Mouse (Mus musculus): ENCODE data around the gene Trim65. TPM values are rescaled to one million over a fixed set of nuclear protein-coding genes. Genes with fewer than 3 reads are reported as not detected.

Trim65 gene
- polyA plus RNA-seq (2015; fragmentation: Nextera tagmentation; extraction: Ambion mirVana) = 4.1 and 4.5 TPM in 2 replicates

- peak within 1 kb of the TSS; percentile 70 for H3K4me2 ChIP-seq
- peaks cover 46% of the 10 kb centered on the region for H3K36me3 ChIP-seq
- no peaks in the 10 kb centered on the region for H3K9me3 ChIP-seq
- peak within 1 kb of the TSS; percentile 64 for H3K4me3 ChIP-seq
- peak within 1 kb of the TSS; percentile 94 for H3K27ac ChIP-seq
- H3K4me1 ChIP-seq = peaks cover 65% of the 10 kb centered on the region
- under 1% methylated on average over 69 of the region's 69 CpGs for WGBS
- ATAC-seq (ENCODE audit: insufficient number of reproducible peaks, low FRiP score, low TSS enrichment, low read depth) = peak; percentile 79
- H3K27me3 ChIP-seq = no peaks in the 10 kb centered on the region
- H3K9ac ChIP-seq = peak within 1 kb of the TSS; percentile 63
Measured at GRCm38 (mm10) chr11:116130488-116131205, at the start of gene Trim65. Gene Trim65 (minus strand): TSS chr11:116131128.

DNA sequence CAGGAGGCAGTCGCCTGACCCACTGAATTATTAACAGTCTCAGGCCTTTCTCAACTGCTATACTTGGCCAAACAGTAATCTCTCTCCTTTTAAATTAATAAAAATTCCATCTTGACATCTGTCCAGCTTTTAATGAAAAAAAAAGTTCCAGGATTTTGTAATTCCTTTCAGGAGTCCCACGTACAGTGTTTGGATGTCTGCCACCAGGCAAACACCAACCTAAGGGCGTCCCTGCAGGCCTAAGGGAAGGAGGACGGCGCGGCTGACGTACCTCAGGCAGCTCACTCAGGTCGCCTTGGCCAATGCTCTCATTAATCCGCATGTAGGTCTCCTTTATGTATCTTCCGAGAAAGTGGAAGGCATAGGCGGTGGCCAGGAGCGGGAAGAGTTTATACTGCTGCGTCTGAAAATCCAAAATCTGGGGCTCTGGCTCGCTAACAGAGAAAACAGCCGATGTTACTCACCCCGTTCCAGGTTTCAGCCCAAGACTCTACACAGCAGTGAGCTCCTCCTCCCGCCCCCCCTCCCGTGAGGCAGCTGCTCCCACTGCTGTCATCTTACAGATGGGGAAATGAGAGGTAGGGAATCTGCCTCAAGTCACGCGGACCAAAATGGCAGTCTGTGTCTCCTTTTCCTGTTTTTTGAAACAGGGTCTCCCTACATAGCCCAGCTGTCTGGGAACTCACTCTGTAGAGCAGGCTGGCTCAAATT is 47.6 kb upstream of the Trim65 start:
- H3K36me3 ChIP-seq = peaks cover 90% of the 10 kb centered on the region
- H3K4me3 ChIP-seq = no peak overlapping the region
- no peak overlapping the region for H3K27ac ChIP-seq
- no peak for ATAC-seq (ENCODE audit: insufficient number of reproducible peaks, low FRiP score, low TSS enrichment, low read depth)
- H3K4me2 ChIP-seq = no peak overlapping the region
- H3K9me3 ChIP-seq = no peaks in the 10 kb centered on the region
- no peaks in the 10 kb centered on the region for H3K4me1 ChIP-seq
- 78% methylated on average over 20 of the region's 20 CpGs for WGBS
- no peak overlapping the region for H3K9ac ChIP-seq
- H3K27me3 ChIP-seq = no peaks in the 10 kb centered on the region

DNA sequence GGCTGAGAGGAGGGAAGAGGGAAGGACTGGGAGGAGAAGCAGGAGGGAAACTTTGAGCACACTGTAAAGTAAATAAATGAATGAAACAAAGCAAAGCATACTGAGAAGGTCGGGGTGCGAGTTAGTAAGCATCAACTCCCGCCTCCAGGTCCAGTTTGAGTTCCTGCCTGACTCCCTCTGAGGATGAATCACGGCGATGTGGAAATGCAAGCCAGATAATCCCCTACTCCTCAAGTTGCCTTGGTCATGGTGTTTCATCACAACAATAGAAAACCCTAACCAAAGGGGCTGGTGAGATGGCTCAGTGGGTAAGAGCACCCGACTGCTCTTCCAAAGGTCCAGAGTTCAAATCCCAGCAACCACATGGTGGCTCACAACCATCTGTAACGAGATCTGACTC is 45.1 kb upstream of the Trim65 start:
- H3K4me3 ChIP-seq = no peak overlapping the region
- no peaks in the 10 kb centered on the region for H3K4me1 ChIP-seq
- no peak overlapping the region for H3K9ac ChIP-seq
- H3K9me3 ChIP-seq = no peaks in the 10 kb centered on the region
- H3K36me3 ChIP-seq = peaks cover 91% of the 10 kb centered on the region
- ATAC-seq (ENCODE audit: insufficient number of reproducible peaks, low FRiP score, low TSS enrichment, low read depth) = no peak
- H3K4me2 ChIP-seq = no peak overlapping the region
- H3K27ac ChIP-seq = no peak overlapping the region
- WGBS = 89% methylated on average over 7 of the region's 7 CpGs
- H3K27me3 ChIP-seq = no peaks in the 10 kb centered on the region

DNA sequence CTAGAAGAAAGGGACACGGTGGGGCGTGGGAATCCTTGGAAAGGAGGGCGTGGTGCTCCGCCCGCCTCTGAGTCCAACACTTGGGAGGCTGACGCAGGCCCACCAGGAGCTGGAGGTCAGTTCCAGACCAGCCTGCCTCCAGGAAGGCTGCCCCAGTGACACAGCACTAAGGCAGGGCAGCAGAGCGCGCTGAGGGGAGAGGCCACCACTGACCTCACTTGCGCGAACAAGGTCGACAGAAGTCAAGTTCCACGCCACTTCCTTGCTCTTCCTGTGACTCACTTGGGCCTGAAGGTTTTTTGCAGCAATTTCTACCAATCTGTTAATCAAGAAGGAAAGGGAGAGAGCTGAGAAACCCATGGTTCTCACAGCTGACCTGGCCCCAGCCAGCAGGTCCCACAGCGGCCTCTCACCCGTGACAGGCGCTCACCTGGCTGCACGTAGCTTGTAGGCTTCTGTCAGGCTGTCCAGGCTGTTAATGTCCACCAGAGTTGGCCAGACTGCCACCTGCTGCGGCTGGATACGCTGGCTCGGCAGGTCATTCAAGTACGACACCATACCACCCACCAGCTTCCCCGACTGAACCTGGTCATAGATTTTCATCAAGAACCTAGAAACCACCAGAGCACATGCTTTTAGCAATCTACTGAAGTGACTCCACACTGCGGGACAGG is 44.0 kb upstream of the Trim65 start:
- no peak overlapping the region for H3K27ac ChIP-seq
- ATAC-seq (ENCODE audit: insufficient number of reproducible peaks, low FRiP score, low TSS enrichment, low read depth) = no peak
- no peaks in the 10 kb centered on the region for H3K9me3 ChIP-seq
- peaks cover 81% of the 10 kb centered on the region for H3K36me3 ChIP-seq
- H3K4me2 ChIP-seq = no peak overlapping the region
- H3K4me1 ChIP-seq = no peaks in the 10 kb centered on the region
- WGBS = 89% methylated on average over 22 of the region's 22 CpGs
- H3K4me3 ChIP-seq = no peak overlapping the region
- no peak overlapping the region for H3K9ac ChIP-seq
- no peaks in the 10 kb centered on the region for H3K27me3 ChIP-seq

DNA sequence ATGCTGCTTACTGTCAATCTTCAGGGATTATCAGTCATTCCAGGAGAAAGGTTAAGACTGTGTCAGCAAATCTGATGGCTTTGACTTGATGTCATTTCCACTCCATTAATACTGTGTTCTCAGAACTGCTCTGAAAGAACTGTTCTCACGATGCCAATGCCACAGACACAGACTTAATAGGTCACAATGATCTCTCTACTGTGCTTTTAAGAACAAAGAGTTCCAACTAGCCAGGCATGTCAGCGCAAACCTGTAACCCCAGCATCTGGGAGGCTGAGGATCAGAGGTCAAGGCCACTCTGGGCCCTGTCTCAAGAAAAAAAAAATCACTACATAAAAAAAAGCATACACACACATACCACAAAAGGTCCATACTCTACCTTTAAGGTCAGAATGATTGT is 41.0 kb upstream of the Trim65 start:
- Histone ChIP-seq H3K4me3 (no peak overlapping the region), H3K27ac (no peak overlapping the region), H3K4me2 (no peak overlapping the region), H3K9me3 (no peaks in the 10 kb centered on the region), H3K9ac (no peak overlapping the region), H3K4me1 (peaks cover 10% of the 10 kb centered on the region), H3K27me3 (no peaks in the 10 kb centered on the region), H3K36me3 (peaks cover 54% of the 10 kb centered on the region)
- 90% methylated on average over 2 of the region's 2 CpGs for WGBS
- no peak for ATAC-seq (ENCODE audit: insufficient number of reproducible peaks, low FRiP score, low TSS enrichment, low read depth)

GRCm38 (mm10) chr11:116170003-116170800 is 39.3 kb upstream of the Trim65 start:
- H3K9me3 ChIP-seq = no peaks in the 10 kb centered on the region
- peaks cover 17% of the 10 kb centered on the region for H3K4me1 ChIP-seq
- no peak for ATAC-seq (ENCODE audit: insufficient number of reproducible peaks, low FRiP score, low TSS enrichment, low read depth)
- WGBS = 86% methylated on average over 5 of the region's 5 CpGs
- peaks cover 40% of the 10 kb centered on the region for H3K36me3 ChIP-seq
- no peak overlapping the region for H3K4me2 ChIP-seq
- H3K27ac ChIP-seq = no peak overlapping the region
- H3K27me3 ChIP-seq = no peaks in the 10 kb centered on the region
- no peak overlapping the region for H3K9ac ChIP-seq
- H3K4me3 ChIP-seq = no peak overlapping the region

DNA sequence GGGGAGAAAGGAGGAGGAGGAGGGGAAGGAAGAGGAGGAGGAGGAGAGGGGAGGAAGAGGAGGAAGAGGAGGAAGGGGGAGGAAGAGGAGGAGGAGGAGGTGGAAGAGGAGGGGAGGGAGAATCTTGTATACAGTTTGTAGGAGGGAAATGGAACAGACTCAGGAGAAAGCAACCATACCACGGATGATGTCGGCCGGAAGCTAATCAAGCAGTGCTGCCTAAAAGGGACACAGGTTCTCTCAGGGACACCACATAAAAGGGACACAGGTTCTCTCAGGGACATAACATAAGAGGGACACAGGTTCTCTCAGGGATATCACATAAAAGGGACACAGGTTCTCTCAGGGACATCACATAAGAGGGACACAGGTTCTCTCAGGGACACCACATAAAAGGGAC is 38.3 kb upstream of the Trim65 start:
- Histone ChIP-seq H3K27ac (no peak overlapping the region), H3K4me3 (no peak overlapping the region), H3K9me3 (no peaks in the 10 kb centered on the region), H3K27me3 (no peaks in the 10 kb centered on the region), H3K9ac (no peak overlapping the region), H3K36me3 (peaks cover 31% of the 10 kb centered on the region), H3K4me2 (no peak overlapping the region), H3K4me1 (peaks cover 17% of the 10 kb centered on the region)
- ATAC-seq (ENCODE audit: insufficient number of reproducible peaks, low FRiP score, low TSS enrichment, low read depth) = no peak
- 86% methylated on average over 3 of the region's 3 CpGs for WGBS

DNA sequence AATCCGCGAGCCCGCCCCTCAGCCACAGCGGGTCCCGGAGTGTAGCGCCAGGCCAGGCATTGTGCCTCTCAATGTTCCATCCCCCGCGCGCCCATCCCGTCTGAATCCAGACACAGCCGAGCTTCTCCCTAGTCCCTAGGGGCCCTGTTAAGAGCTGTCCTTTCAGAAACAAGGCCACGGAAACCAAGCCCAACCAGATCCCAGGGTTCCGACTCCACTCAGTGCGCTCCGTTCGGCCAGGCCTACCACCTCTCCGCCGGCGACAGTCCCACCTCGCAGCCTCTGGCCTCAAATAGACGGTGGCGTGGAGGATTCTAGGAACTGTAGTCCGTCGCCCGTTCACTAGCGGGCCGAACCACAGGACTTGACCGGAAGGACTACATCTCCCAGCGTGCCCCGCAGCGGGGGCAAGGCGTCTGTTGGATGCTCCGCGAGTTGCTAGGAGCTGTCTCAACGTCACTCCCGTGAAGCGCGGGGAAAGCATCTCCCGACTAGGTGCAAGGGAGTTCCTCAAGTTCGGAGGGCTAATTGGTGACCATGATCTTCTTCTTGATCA is 37.0 kb upstream of the Trim65 start, which contains the start of gene Fbf1:
TSS of gene Fbf1 (minus strand) at position 283 of the 556 bp plus-strand sequence.
- Histone ChIP-seq H3K36me3 (peaks cover 30% of the 10 kb centered on the region), H3K27me3 (no peaks in the 10 kb centered on the region), H3K9ac (peak within 1 kb of the TSS; percentile 68), H3K9me3 (no peaks in the 10 kb centered on the region), H3K4me1 (peaks cover 18% of the 10 kb centered on the region), H3K4me3 (peak within 1 kb of the TSS; percentile 70), H3K4me2 (peak within 1 kb of the TSS; percentile 67), H3K27ac (peak within 1 kb of the TSS; percentile 89)
- under 1% methylated on average over 40 of the region's 40 CpGs for whole genome bisulfite sequencing
- ATAC-seq (ENCODE audit: insufficient number of reproducible peaks, low FRiP score, low TSS enrichment, low read depth) = peak; percentile 93

- Histone ChIP-seq H3K4me1 (peaks cover 25% of the 10 kb centered on the region), H3K4me2 (peak overlapping the region; percentile 67), H3K27me3 (no peaks in the 10 kb centered on the region), H3K4me3 (peak overlapping the region; percentile 70), H3K27ac (peak overlapping the region; percentile 89), H3K9ac (peak overlapping the region; percentile 68), H3K36me3 (peaks cover 27% of the 10 kb centered on the region), H3K9me3 (no peaks in the 10 kb centered on the region)
- ATAC-seq (ENCODE audit: insufficient number of reproducible peaks, low FRiP score, low TSS enrichment, low read depth) = no peak
- 7% methylated on average over 6 of the region's 6 CpGs for WGBS
Measured at GRCm38 (mm10) chr11:116167232-116167631, 36.3 kb upstream of the Trim65 start.

- peaks cover 47% of the 10 kb centered on the region for H3K36me3 ChIP-seq
Measured at GRCm38 (mm10) chr11:116163002-116163401, 32.1 kb upstream of the Trim65 start.

DNA sequence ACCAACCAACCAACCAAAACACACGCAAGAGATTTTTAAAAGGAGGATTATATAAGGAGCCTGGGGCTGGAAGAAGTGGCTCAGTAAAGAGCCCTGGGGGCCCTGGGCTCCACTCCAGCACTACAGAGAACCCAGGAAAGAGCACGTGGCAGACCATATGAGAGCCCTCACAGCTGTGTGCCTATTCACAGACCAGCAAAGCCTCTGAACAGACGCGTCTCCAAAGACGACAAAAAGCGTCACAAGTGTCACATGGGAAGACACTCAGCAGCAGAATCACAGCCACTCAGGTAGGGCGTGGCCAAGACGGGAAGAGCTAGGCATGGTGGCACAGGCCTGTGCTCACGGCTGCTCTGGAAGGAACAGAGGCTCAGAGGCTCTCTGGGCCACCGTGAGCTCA is 31.2 kb upstream of the Trim65 start:
- Histone ChIP-seq H3K4me1 (peaks cover 25% of the 10 kb centered on the region), H3K36me3 (peaks cover 55% of the 10 kb centered on the region), H3K4me2 (no peak overlapping the region), H3K9me3 (no peaks in the 10 kb centered on the region), H3K27me3 (no peaks in the 10 kb centered on the region), H3K27ac (peak overlapping the region; percentile 72), H3K9ac (no peak overlapping the region), H3K4me3 (no peak overlapping the region)
- 0 out of 2 replicates have a peak, but pooled peaks have one; percentile 45 for ATAC-seq (ENCODE audit: insufficient number of reproducible peaks, low FRiP score, low TSS enrichment, low read depth)
- WGBS = 56% methylated on average over 10 of the region's 10 CpGs

More at GRCm38 (mm10) chr11:116163002-116163401, 32.1 kb upstream of the Trim65 start:
- WGBS = 41% methylated on average over 9 of the region's 9 CpGs
- no peak overlapping the region for H3K9ac ChIP-seq
- H3K4me1 ChIP-seq = peaks cover 28% of the 10 kb centered on the region
- no peak overlapping the region for H3K4me2 ChIP-seq
- H3K27ac ChIP-seq = no peak overlapping the region
- no peak overlapping the region for H3K4me3 ChIP-seq
- H3K9me3 ChIP-seq = no peaks in the 10 kb centered on the region
- H3K27me3 ChIP-seq = no peaks in the 10 kb centered on the region
- ATAC-seq (ENCODE audit: insufficient number of reproducible peaks, low FRiP score, low TSS enrichment, low read depth) = no peak
